Mouse (Mus musculus): ENCODE results near the gene Slx4. TPM values are rescaled to one million over a fixed set of nuclear protein-coding genes. Genes with fewer than 3 reads are reported as not detected.

Slx4 gene
- total RNA-seq, 2 experiments from 2014 or later, result 14.1 to 16.7 TPM

Other genes with a start within 250 kb of the Slx4 start
- gene Olfr15, start 172.9 kb downstream of the Slx4 start, total RNA-seq (2015; ENCODE audit: low replicate concordance), result not detected in 2 replicates
- 0.43 TPM in 1 of 2 replicates, not detected in the other for gene Olfr15, start 172.9 kb downstream of the Slx4 start, total RNA-seq (2017; ENCODE audit: low replicate concordance)
- gene Zfp174, start 156.5 kb downstream of the Slx4 start, total RNA-seq (2015; ENCODE audit: low replicate concordance), result 0.21 TPM in 1 of 2 replicates, not detected in the other
- 0.28 TPM in 1 of 2 replicates, not detected in the other for gene Zfp174, start 156.5 kb downstream of the Slx4 start, total RNA-seq (2017; ENCODE audit: low replicate concordance)
- gene Naa60, start 131.4 kb downstream of the Slx4 start, total RNA-seq (2015; ENCODE audit: low replicate concordance), result 28.0 and 33.8 TPM in 2 replicates
- gene Naa60, start 131.4 kb downstream of the Slx4 start, total RNA-seq (2017; ENCODE audit: low replicate concordance), result 22.7 and 25.8 TPM in 2 replicates
- gene Zfp597, start 119.2 kb downstream of the Slx4 start, total RNA-seq (2015; ENCODE audit: low replicate concordance), result 2.7 and 9.8 TPM in 2 replicates
- 3.7 and 4.0 TPM in 2 replicates for gene Zfp597, start 119.2 kb downstream of the Slx4 start, total RNA-seq (2017; ENCODE audit: low replicate concordance)
- not detected in 2 replicates for gene Gm20695, start 119.1 kb downstream of the Slx4 start, total RNA-seq (2015; ENCODE audit: low replicate concordance)
- 0.68 TPM in 1 of 2 replicates, not detected in the other for gene Gm20695, start 119.1 kb downstream of the Slx4 start, total RNA-seq (2017; ENCODE audit: low replicate concordance)
- gene 1700037C18Rik, start 95.1 kb downstream of the Slx4 start, total RNA-seq (2015; ENCODE audit: low replicate concordance), result not detected in 2 replicates
- gene 1700037C18Rik, start 95.1 kb downstream of the Slx4 start, total RNA-seq (2017; ENCODE audit: low replicate concordance), result not detected in 2 replicates
- 4.4 and 4.8 TPM in 2 replicates for gene Cluap1, start 95.0 kb downstream of the Slx4 start, total RNA-seq (2015; ENCODE audit: low replicate concordance)
- gene Cluap1, start 95.0 kb downstream of the Slx4 start, total RNA-seq (2017; ENCODE audit: low replicate concordance), result 3.6 and 7.0 TPM in 2 replicates
- 0.42 TPM in 1 of 2 replicates, not detected in the other for gene Nlrc3, start 27.1 kb downstream of the Slx4 start, total RNA-seq (2015; ENCODE audit: low replicate concordance)
- gene Nlrc3, start 27.1 kb downstream of the Slx4 start, total RNA-seq (2017; ENCODE audit: low replicate concordance), result 0.56 TPM in 1 of 2 replicates, not detected in the other
- not detected in 2 replicates for gene Dnase1, start 33.2 kb upstream of the Slx4 start, total RNA-seq (2015; ENCODE audit: low replicate concordance)
- gene Dnase1, start 33.2 kb upstream of the Slx4 start, total RNA-seq (2017; ENCODE audit: low replicate concordance), result not detected in 2 replicates
- gene Trap1, start 74.1 kb upstream of the Slx4 start, total RNA-seq (2015; ENCODE audit: low replicate concordance), result 14.6 and 15.0 TPM in 2 replicates
- 13.5 and 17.7 TPM in 2 replicates for gene Trap1, start 74.1 kb upstream of the Slx4 start, total RNA-seq (2017; ENCODE audit: low replicate concordance)
- 52.0 and 61.3 TPM in 2 replicates for gene Crebbp, start 210.2 kb upstream of the Slx4 start, total RNA-seq (2015; ENCODE audit: low replicate concordance)
- gene Crebbp, start 210.2 kb upstream of the Slx4 start, total RNA-seq (2017; ENCODE audit: low replicate concordance), result 88.4 and 209 TPM in 2 replicates